Mouse (Mus musculus) erythroblast, embryonic 14.5 days (primary cell): Measurements from ENCODE around the gene Gata2.

ENCODE experiments used
- GATA1 ChIP-seq: IDR thresholded peaks from 2 replicates; pipeline ENCODE4 v1.6.1; 2012; ENCODE audit warnings: low read length, inconsistent platforms, mixed read lengths
- TAL1 ChIP-seq: IDR thresholded peaks from 3 replicates; pipeline ENCODE4 v1.6.1; 2012; ENCODE audit warnings: low read length, inconsistent platforms, mixed read lengths

DNA sequence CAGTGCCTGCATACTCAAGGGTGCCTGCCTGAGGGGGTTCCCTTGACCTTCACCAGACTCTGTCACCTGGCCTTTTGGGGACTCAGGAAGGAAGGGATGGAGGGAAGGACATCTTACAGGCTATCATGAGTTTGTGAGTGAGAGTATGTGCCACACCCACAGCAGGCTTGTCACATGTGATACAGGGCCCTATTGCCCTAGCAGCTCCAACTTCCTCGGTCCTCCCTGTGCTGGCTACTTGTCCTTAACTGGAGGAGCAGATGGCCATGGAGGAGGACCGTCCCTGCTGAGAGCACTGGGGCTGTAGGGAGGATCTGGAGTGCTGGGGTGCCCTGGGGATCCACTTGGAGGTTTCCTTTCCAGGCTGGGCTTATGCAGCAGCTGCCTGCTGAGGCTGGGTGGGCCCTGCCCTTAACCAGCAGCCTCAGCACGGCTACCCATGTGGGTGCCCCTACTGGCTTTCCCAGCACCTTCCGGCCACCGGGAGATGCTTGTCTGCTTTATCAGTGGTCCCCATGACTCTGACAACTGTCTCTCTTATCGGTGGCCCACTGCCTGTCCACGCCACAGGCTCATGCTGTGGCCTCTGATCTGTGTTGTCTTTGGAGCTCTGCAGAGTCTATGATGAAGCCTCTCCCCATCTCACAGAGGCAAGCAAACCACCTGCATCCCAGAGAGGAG, 58.2 kb downstream of the Gata2 start:
- TF ChIP-seq TAL1 (no peak), GATA1 (no peak)
